Mouse (Mus musculus) forebrain, postnatal 0 days (tissue): ENCODE data around the gene Mex3d. TPM values are rescaled to one million over a fixed set of nuclear protein-coding genes. Genes with fewer than 3 reads are reported as not detected.

Experiments used
- ATAC-seq: fragments of 200-750 bp; cut with Nextera tagmentation; 2 replicates; pipeline ENCODE4 v1.8.0; 2017; ENCODE audit warnings: mild to moderate bottlenecking, moderate library complexity
- DNase-seq: peaks from one replicate; pipeline ENCODE4 v3.0.0-alpha.2; 2015
- H3K27ac ChIP-seq: fragments of 300-500 bp; sonication (generic); 2 replicates; pipeline ENCODE4 v1.5.1; 2014; ENCODE audit warnings: low read depth, mild to moderate bottlenecking, antibody characterized with exemption, low read length, moderate library complexity, mixed read lengths
- H3K27me3 ChIP-seq: fragments of 300-500 bp; sonication (generic); 2 replicates; pipeline ENCODE4 v1.6.1; 2014; ENCODE audit warnings: mild to moderate bottlenecking, low read length, mixed read lengths; ENCODE audit not compliant: insufficient read depth
- H3K36me3 ChIP-seq: fragments of 300-500 bp; sonication (generic); 2 replicates; pipeline ENCODE4 v1.6.1; 2014; ENCODE audit warnings: mild to moderate bottlenecking, moderate library complexity; ENCODE audit not compliant: insufficient read depth
- H3K4me1 ChIP-seq: fragments of 300-500 bp; sonication (generic); 2 replicates; pipeline ENCODE4 v1.6.1; 2014; ENCODE audit warnings: antibody characterized with exemption; ENCODE audit not compliant: insufficient read depth
- H3K4me2 ChIP-seq: fragments of 300-500 bp; sonication (generic); 2 replicates; pipeline ENCODE4 v1.6.1; 2014; ENCODE audit warnings: low read depth, mild to moderate bottlenecking, moderate library complexity
- H3K4me3 ChIP-seq: fragments of 300-500 bp; sonication (generic); 2 replicates; pipeline ENCODE4 v1.5.1; 2014; ENCODE audit warnings: low read depth, low read length, mixed read lengths
- H3K9ac ChIP-seq: fragments of 300-500 bp; sonication (generic); 2 replicates; pipeline ENCODE4 v1.6.1; 2014; ENCODE audit warnings: mild to moderate bottlenecking
- H3K9me3 ChIP-seq: fragments of 300-500 bp; sonication (generic); 2 replicates; pipeline ENCODE4 v1.6.1; 2016; ENCODE audit warnings: low read length
- CTCF ChIP-seq: sonication (generic); IDR thresholded peaks from 2 replicates; pipeline ENCODE4 v1.5.1; 2016; ENCODE audit warnings: antibody characterized with exemption, control low read depth, low read depth
- WGBS: fragments of 180-500 bp; shearing (Covaris S2); extraction: QIAGEN DNeasy Blood & Tissue Kit; methylation state at CpG from one replicate; pipeline ENCODE4 v1.1.7; 2014; 5-methylcytosine and 5-hydroxymethylcytosine counted together
- polyA plus RNA-seq: library from polyadenylated mRNA; unstranded; fragments of >200 nt; fragmentation: Nextera tagmentation; extraction: Ambion mirVana; gene quantifications from 2 replicates; pipeline ENCODE4 v1.2.1, GENCODE M21; 2015
- total RNA-seq: library from RNA; depleted of rRNA; stranded (reverse); fragments of >200 nt; gene quantifications from 2 replicates; pipeline ENCODE4 v1.2.3, GENCODE M21; 2014

Gene Mex3d
- total and polyA plus RNA-seq, 2 experiments from 2014 or later: 18.4 to 120 TPM

- Histone ChIP-seq H3K4me2 (peak overlapping the region; percentile 70), H3K9ac (peak overlapping the region; percentile 90), H3K27ac (peak overlapping the region; percentile 93), H3K4me1 (peaks cover 13% of the 10 kb centered on the region; the same call in 1 of the 2 replicates), H3K36me3 (peaks cover 21% of the 10 kb centered on the region), H3K4me3 (peak overlapping the region; percentile 93), H3K27me3 (no peaks in the 10 kb centered on the region), H3K9me3 (no peaks in the 10 kb centered on the region)
- 1% methylated on average over 52 of the region's 60 CpGs for WGBS
- no peak for TF ChIP-seq CTCF
- ATAC-seq (no peak), DNase-seq (peak; percentile 57)
Observed at GRCm38 (mm10) chr10:80432936-80433512, 45.6 kb upstream of the Mex3d start.

- H3K9me3 ChIP-seq: no peaks in the 10 kb centered on the region
- DNase-seq (no peak), ATAC-seq (no peak)
- H3K9ac ChIP-seq: peak overlapping the region; percentile 90
- peak overlapping the region; percentile 70 for H3K4me2 ChIP-seq
- WGBS: 4% methylated on average over 4 of the region's 4 CpGs
- peaks cover 13% of the 10 kb centered on the region; the same call in 1 of the 2 replicates for H3K4me1 ChIP-seq
- H3K27ac ChIP-seq: no peak overlapping the region
- H3K27me3 ChIP-seq: no peaks in the 10 kb centered on the region
- no peak for TF ChIP-seq CTCF
- H3K4me3 ChIP-seq: peak overlapping the region; percentile 93
- H3K36me3 ChIP-seq: peaks cover 26% of the 10 kb centered on the region
Observed at GRCm38 (mm10) chr10:80432387-80432785, 44.9 kb upstream of the Mex3d start.

GRCm38 (mm10) chr10:80431570-80432386 is 44.3 kb upstream of the Mex3d start:
- 13% methylated on average over 16 of the region's 16 CpGs for WGBS
- no peak for TF ChIP-seq CTCF
- H3K9me3 ChIP-seq: no peaks in the 10 kb centered on the region
- H3K27me3 ChIP-seq: no peaks in the 10 kb centered on the region
- H3K4me1 ChIP-seq: peaks cover 13% of the 10 kb centered on the region; the same call in 1 of the 2 replicates
- H3K4me2 ChIP-seq: peak overlapping the region; percentile 70
- ATAC-seq: no peak
- peak overlapping the region; percentile 90; the same call in 1 of the 2 replicates for H3K9ac ChIP-seq
- DNase-seq: no peak
- peaks cover 32% of the 10 kb centered on the region for H3K36me3 ChIP-seq
- peak overlapping the region; percentile 93 for H3K4me3 ChIP-seq
- H3K27ac ChIP-seq: no peak overlapping the region

- H3K4me2 ChIP-seq: no peak overlapping the region
- ATAC-seq: no peak
- no peak overlapping the region for H3K9ac ChIP-seq
- no peak for DNase-seq
- no peak overlapping the region for H3K4me3 ChIP-seq
- peaks cover 41% of the 10 kb centered on the region for H3K36me3 ChIP-seq
- H3K9me3 ChIP-seq: no peaks in the 10 kb centered on the region
- H3K27me3 ChIP-seq: no peaks in the 10 kb centered on the region
- WGBS: 63% methylated on average over 7 of the region's 8 CpGs
- H3K27ac ChIP-seq: no peak overlapping the region
- 0 out of 2 replicates have a peak, but pooled peaks have one; percentile 4 for TF ChIP-seq CTCF
- peaks cover 13% of the 10 kb centered on the region; the same call in 1 of the 2 replicates for H3K4me1 ChIP-seq
Observed at GRCm38 (mm10) chr10:80430375-80430980, 43.0 kb upstream of the Mex3d start.

- Histone ChIP-seq H3K36me3 (peaks cover 47% of the 10 kb centered on the region), H3K4me1 (peaks cover 13% of the 10 kb centered on the region; the same call in 1 of the 2 replicates), H3K27ac (no peak overlapping the region), H3K9me3 (no peaks in the 10 kb centered on the region), H3K27me3 (no peaks in the 10 kb centered on the region), H3K9ac (no peak overlapping the region), H3K4me3 (no peak overlapping the region), H3K4me2 (no peak overlapping the region)
- 86% methylated on average over 8 of the region's 8 CpGs for WGBS
- no peak for TF ChIP-seq CTCF
- ATAC-seq (no peak), DNase-seq (no peak)
Observed at GRCm38 (mm10) chr10:80429800-80430199, 42.3 kb upstream of the Mex3d start.

- no peak for DNase-seq
- Histone ChIP-seq H3K4me1 (no peaks in the 10 kb centered on the region), H3K27ac (no peak overlapping the region), H3K4me3 (no peak overlapping the region), H3K36me3 (peaks cover 60% of the 10 kb centered on the region), H3K27me3 (no peaks in the 10 kb centered on the region), H3K9ac (no peak overlapping the region), H3K9me3 (no peaks in the 10 kb centered on the region), H3K4me2 (no peak overlapping the region)
- WGBS: 92% methylated on average over 3 of the region's 3 CpGs
- no peak for TF ChIP-seq CTCF
- ATAC-seq: no peak
Observed at GRCm38 (mm10) chr10:80425041-80425440, 37.6 kb upstream of the Mex3d start.

GRCm38 (mm10) chr10:80423562-80423961 is 36.1 kb upstream of the Mex3d start:
- no peaks in the 10 kb centered on the region for H3K27me3 ChIP-seq
- H3K4me3 ChIP-seq: no peak overlapping the region
- 57% methylated on average over 4 of the region's 4 CpGs for WGBS
- H3K36me3 ChIP-seq: peaks cover 64% of the 10 kb centered on the region
- H3K9ac ChIP-seq: no peak overlapping the region
- ATAC-seq: no peak
- no peak for TF ChIP-seq CTCF
- DNase-seq: no peak
- no peaks in the 10 kb centered on the region for H3K4me1 ChIP-seq
- H3K27ac ChIP-seq: no peak overlapping the region
- no peaks in the 10 kb centered on the region for H3K9me3 ChIP-seq
- H3K4me2 ChIP-seq: no peak overlapping the region
